Mouse (Mus musculus) ES-E14 (cell line): ENCODE measurements around the gene Grsf1.

Experiments
- CHD2 ChIP-seq: IDR thresholded peaks from 2 replicates; pipeline ENCODE4 v1.6.1; 2014; ENCODE audit warnings: mild to moderate bottlenecking, low read depth, low read length, inconsistent platforms
- HCFC1 ChIP-seq: IDR thresholded peaks from 2 replicates; pipeline ENCODE4 v1.6.1; 2012; ENCODE audit warnings: low read length, inconsistent platforms, borderline replicate concordance; ENCODE audit not compliant: insufficient read depth
- ZNF384 ChIP-seq: IDR thresholded peaks from 2 replicates; pipeline ENCODE4 v1.6.1; 2012; ENCODE audit warnings: low read depth, low read length, inconsistent platforms

DNA sequence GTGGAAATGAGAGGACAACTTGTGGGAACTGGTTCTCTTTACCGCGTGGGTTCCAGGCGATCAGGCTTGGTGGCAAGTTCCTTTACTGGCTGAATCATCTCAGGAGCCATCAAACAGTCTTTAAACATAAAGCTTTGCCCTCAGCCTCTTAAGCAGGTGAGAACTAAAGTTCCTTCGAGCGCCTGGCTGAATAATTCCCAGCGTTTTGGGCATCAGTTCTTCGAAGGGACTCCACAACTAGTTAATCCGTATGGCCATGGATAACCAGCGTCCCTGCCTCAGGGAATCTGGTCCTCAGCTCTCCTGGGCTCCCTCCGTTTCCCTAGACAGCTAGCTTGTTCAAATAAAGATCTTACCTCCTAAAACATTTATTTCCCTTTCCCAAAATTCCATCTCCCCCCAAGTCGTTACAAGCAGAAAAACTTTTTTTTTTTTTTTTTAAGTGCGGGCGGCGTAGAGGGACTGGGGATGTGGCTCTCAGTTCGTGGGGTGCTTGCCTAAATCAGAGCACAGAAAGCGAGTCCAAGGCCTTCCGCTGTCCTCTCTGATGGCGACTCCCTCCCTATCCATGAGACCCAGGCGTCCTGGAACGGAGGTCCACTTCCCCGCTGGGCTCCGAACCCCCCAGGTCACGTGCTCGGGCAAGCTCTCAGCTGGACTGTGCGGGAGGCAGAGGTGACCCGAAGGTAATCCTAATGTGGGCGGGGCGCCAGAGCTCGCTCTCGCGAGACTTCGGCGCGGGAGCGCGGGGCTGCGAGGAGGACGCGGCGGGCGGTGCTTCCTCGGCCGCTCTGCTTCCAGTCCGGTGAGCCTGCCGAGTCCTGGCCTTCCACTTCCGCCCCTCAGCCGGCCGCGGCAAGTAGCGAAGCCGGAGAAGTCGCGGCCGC, 44.4 kb upstream of the Grsf1 start, which contains the start of gene Mob1b:
- TF ChIP-seq HCFC1 (peak; percentile 51; the same call in 1 of the 2 replicates), ZNF384 (peak; percentile 88), CHD2 (peak; percentile 96)
